Mouse (Mus musculus): Measurements from ENCODE around the gene Spg20. TPM values are rescaled to one million over a fixed set of nuclear protein-coding genes. Genes with fewer than 3 reads are reported as not detected.

Gene Spg20
- polyA plus RNA-seq, 1 experiment from 2014 or later = 27.9 TPM

GRCm38 (mm10) chr3:55172478-55172877, 60.6 kb downstream of the Spg20 start:
- H3K9ac ChIP-seq (ENCODE audit: low read depth, low read length) = no peak overlapping the region
- H3K36me3 ChIP-seq (ENCODE audit: control insufficient read depth, insufficient read depth) = no peaks in the 10 kb centered on the region
- H3K27ac ChIP-seq (ENCODE audit: low read depth, low read length) = no peak overlapping the region
- no peak overlapping the region for H3K4me2 ChIP-seq (replicated peaks; ENCODE audit: low read depth)
- no peaks in the 10 kb centered on the region for H3K9me3 ChIP-seq (ENCODE audit: control insufficient read depth)
- H3K4me3 ChIP-seq (ENCODE audit: low read depth, low read length) = no peak overlapping the region
- ATAC-seq = no peak
- H3K4me1 ChIP-seq (replicated peaks; ENCODE audit: control insufficient read depth, insufficient read depth, low read length) = no peaks in the 10 kb centered on the region
- 62% methylated on average over 3 of the region's 3 CpGs for WGBS
- peak; percentile 24; the same call in 1 of the 2 replicates for TF ChIP-seq CTCF (IDR thresholded peaks at IDR 0.05; ENCODE audit: low read depth)
- H3K27me3 ChIP-seq (replicated peaks; ENCODE audit: control insufficient read depth, insufficient read depth, low read length) = no peaks in the 10 kb centered on the region

GRCm38 (mm10) chr3:55177271-55177670, 65.4 kb downstream of the Spg20 start:
- no peak for ATAC-seq
- no peak overlapping the region for H3K4me2 ChIP-seq (replicated peaks; ENCODE audit: low read depth)
- H3K36me3 ChIP-seq (ENCODE audit: control insufficient read depth, insufficient read depth) = no peaks in the 10 kb centered on the region
- H3K9me3 ChIP-seq (ENCODE audit: control insufficient read depth) = no peaks in the 10 kb centered on the region
- H3K9ac ChIP-seq (ENCODE audit: low read depth, low read length) = no peak overlapping the region
- H3K27me3 ChIP-seq (replicated peaks; ENCODE audit: control insufficient read depth, insufficient read depth, low read length) = no peaks in the 10 kb centered on the region
- no peak overlapping the region for H3K4me3 ChIP-seq (ENCODE audit: low read depth, low read length)
- no peaks in the 10 kb centered on the region for H3K4me1 ChIP-seq (replicated peaks; ENCODE audit: control insufficient read depth, insufficient read depth, low read length)
- no peak for TF ChIP-seq CTCF (IDR thresholded peaks at IDR 0.05; ENCODE audit: low read depth)
- 47% methylated on average over 6 of the region's 6 CpGs for WGBS
- no peak overlapping the region for H3K27ac ChIP-seq (ENCODE audit: low read depth, low read length)

- ATAC-seq = no peak
- WGBS = 93% methylated on average over 22 of the region's 22 CpGs
These were observed 69.9 kb downstream of the Spg20 start, which contains the start of gene Sohlh2 for GRCm38 (mm10) chr3:55181766-55182165. Sohlh2 (plus strand) TSS chr3:55182028.

More at GRCm38 (mm10) chr3:55181766-55182165, 69.9 kb downstream of the Spg20 start, which contains the start of gene Sohlh2:
- TF ChIP-seq CTCF (IDR thresholded peaks at IDR 0.05; ENCODE audit: low read depth) = no peak
- Histone ChIP-seq H3K9ac (ENCODE audit: low read depth, low read length) (no peak within 1 kb of the TSS), H3K36me3 (ENCODE audit: control insufficient read depth, insufficient read depth) (no peaks in the 10 kb centered on the region), H3K9me3 (ENCODE audit: control insufficient read depth) (no peaks in the 10 kb centered on the region), H3K4me1 (replicated peaks; ENCODE audit: control insufficient read depth, insufficient read depth, low read length) (no peaks in the 10 kb centered on the region), H3K4me3 (ENCODE audit: low read depth, low read length) (no peak within 1 kb of the TSS), H3K27ac (ENCODE audit: low read depth, low read length) (no peak within 1 kb of the TSS), H3K4me2 (replicated peaks; ENCODE audit: low read depth) (no peak within 1 kb of the TSS), H3K27me3 (replicated peaks; ENCODE audit: control insufficient read depth, insufficient read depth, low read length) (no peaks in the 10 kb centered on the region)

Small RNA genes within 50 kb of the gene (microRNA-seq; reads per million reads assigned to microRNA genes)
- gene Gm22029 = not detected

Other genes starting within 250 kb of the Spg20 start
- 0.83 and 1.4 TPM in 2 replicates for gene Sertm1, start 196.2 kb upstream of the Spg20 start, polyA plus RNA-seq (2015; fragmentation: Nextera tagmentation; extraction: Ambion mirVana)
- 0.86 and 1.3 TPM in 2 replicates for gene Ccna1, start 56.6 kb upstream of the Spg20 start, polyA plus RNA-seq (2015; fragmentation: Nextera tagmentation; extraction: Ambion mirVana)
- 0.09 TPM in 2 replicates for gene Ccdc169, start 25.2 kb downstream of the Spg20 start, polyA plus RNA-seq (2015; fragmentation: Nextera tagmentation; extraction: Ambion mirVana)
- not detected in 2 replicates for gene Sohlh2, start 69.9 kb downstream of the Spg20 start, polyA plus RNA-seq (2015; fragmentation: Nextera tagmentation; extraction: Ambion mirVana)
- gene Dclk1, start 130.3 kb downstream of the Spg20 start, polyA plus RNA-seq (2015; fragmentation: Nextera tagmentation; extraction: Ambion mirVana) = 3.1 and 5.0 TPM in 2 replicates